Mouse (Mus musculus) MN1 (cell line): ENCODE results near the gene Pmpca.
A peak's percentile ranks its signal among the peaks of the same experiment; 100 is the strongest.
"Not testable (repeated sequence)": the region's sequence is repeated elsewhere in the genome, so short reads cannot be mapped to it uniquely, and the experiment has no call there.

Experiments
- DNase-seq: peaks from one replicate; pipeline ENCODE4 v3.0.0-alpha.2; 2016; ENCODE audit warnings: low spot score

The Pmpca gene

GRCm38 (mm10) chr2:26368572-26368971 lies 20.6 kb upstream of the Pmpca start:
- DNase-seq = no peak

GRCm38 (mm10) chr2:26372396-26372795 lies 16.7 kb upstream of the Pmpca start:
- DNase-seq = no peak

GRCm38 (mm10) chr2:26380131-26380771 lies 8.9 kb upstream of the Pmpca start, which contains the start of gene Snapc4:
Gene Snapc4, minus strand, starts transcription at chr2:26380653.
- DNase-seq = peak; percentile 88

- DNase-seq = not testable (repeated sequence)
Observed at GRCm38 (mm10) chr2:26380871-26381270, 8.3 kb upstream of the Pmpca start.

- DNase-seq = no peak
Observed at GRCm38 (mm10) chr2:26387713-26388112, 1.4 kb upstream of the Pmpca start.

GRCm38 (mm10) chr2:26388682-26389153 lies 421 bp upstream of the Pmpca start:
- DNase-seq = peak; percentile 24

- no peak for DNase-seq
Observed at GRCm38 (mm10) chr2:26390954-26391353, 1.8 kb downstream of the Pmpca start.

- no peak for DNase-seq
Observed at GRCm38 (mm10) chr2:26391617-26392016, 2.5 kb downstream of the Pmpca start.

- no peak for DNase-seq
Observed at GRCm38 (mm10) chr2:26398978-26399377, 9.8 kb downstream of the Pmpca start.

- DNase-seq = no peak
Observed at GRCm38 (mm10) chr2:26399647-26400046, 10.5 kb downstream of the Pmpca start.

GRCm38 (mm10) chr2:26400296-26400695 lies 11.2 kb downstream of the Pmpca start:
- DNase-seq = no peak

GRCm38 (mm10) chr2:26401023-26401422 lies 11.9 kb downstream of the Pmpca start:
- no peak for DNase-seq

GRCm38 (mm10) chr2:26402265-26402664 lies 13.1 kb downstream of the Pmpca start:
- DNase-seq = no peak

GRCm38 (mm10) chr2:26403306-26403705 lies 14.2 kb downstream of the Pmpca start:
- no peak for DNase-seq

GRCm38 (mm10) chr2:26408515-26409356 lies 19.6 kb downstream of the Pmpca start, which contains the start of gene Inpp5e:
Gene Inpp5e, minus strand, starts transcription at chr2:26409203.
- peak; percentile 93 for DNase-seq

- no peak for DNase-seq
Observed at GRCm38 (mm10) chr2:26409362-26409761, 20.2 kb downstream of the Pmpca start.

- DNase-seq = peak; percentile 51
Observed at GRCm38 (mm10) chr2:26410091-26410490, 21.0 kb downstream of the Pmpca start.

- DNase-seq = no peak
Observed at GRCm38 (mm10) chr2:26410931-26411411, 21.8 kb downstream of the Pmpca start.

- DNase-seq = no peak
Observed at GRCm38 (mm10) chr2:26417066-26417465, 27.9 kb downstream of the Pmpca start.

- DNase-seq = no peak
Observed at GRCm38 (mm10) chr2:26418120-26418519, 29.0 kb downstream of the Pmpca start.

- no peak for DNase-seq
Observed at GRCm38 (mm10) chr2:26421969-26422368, 32.8 kb downstream of the Pmpca start.

GRCm38 (mm10) chr2:26423086-26423485 lies 33.9 kb downstream of the Pmpca start:
- DNase-seq = peak; percentile 78

- no peak for DNase-seq
Observed at GRCm38 (mm10) chr2:26424541-26424940, 35.4 kb downstream of the Pmpca start.
